Mouse (Mus musculus) stomach, postnatal 0 days (tissue): ENCODE measurements around the gene Kpna2. TPM values are rescaled to one million over a fixed set of nuclear protein-coding genes. Genes with fewer than 3 reads are reported as not detected.

ENCODE experiments used
- ATAC-seq: fragments of 200-750 bp; cut with Nextera tagmentation; 2 replicates; pipeline ENCODE4 v1.8.0; 2017; ENCODE audit not compliant: low FRiP score, low TSS enrichment
- DNase-seq: peaks from one replicate; pipeline ENCODE4 v3.0.0-alpha.2; 2016; ENCODE audit warnings: low spot score
- H3K27ac ChIP-seq: fragments of 300-500 bp; sonication (generic); replicated peaks from 2 replicates; pipeline ENCODE4 v1.5.1; 2014; ENCODE audit warnings: mild to moderate bottlenecking, control low read depth
- H3K27me3 ChIP-seq: fragments of 300-500 bp; sonication (generic); 2 replicates; pipeline ENCODE4 v1.6.1; 2014; ENCODE audit warnings: low read length; ENCODE audit not compliant: control insufficient read depth, insufficient read depth
- H3K36me3 ChIP-seq: fragments of 300-500 bp; sonication (generic); 2 replicates; pipeline ENCODE4 v1.6.1; 2014; ENCODE audit warnings: low read length, mixed read lengths; ENCODE audit not compliant: control insufficient read depth, insufficient read depth
- H3K4me1 ChIP-seq: fragments of 300-500 bp; sonication (generic); replicated peaks from 2 replicates; pipeline ENCODE4 v1.6.1; 2014; ENCODE audit warnings: antibody characterized with exemption; ENCODE audit not compliant: control insufficient read depth, insufficient read depth
- H3K4me2 ChIP-seq: fragments of 300-500 bp; sonication (generic); replicated peaks from 2 replicates; pipeline ENCODE4 v1.6.1; 2014; ENCODE audit warnings: low read depth, mild to moderate bottlenecking, control low read depth, moderate library complexity
- H3K4me3 ChIP-seq: fragments of 300-500 bp; sonication (generic); 2 replicates; pipeline ENCODE4 v1.5.1; 2014; ENCODE audit warnings: low read depth, low read length, control low read depth
- H3K9ac ChIP-seq: fragments of 300-500 bp; sonication (generic); 2 replicates; pipeline ENCODE4 v1.6.1; 2014; ENCODE audit warnings: mild to moderate bottlenecking, low read length, control low read depth, mixed read lengths
- H3K9me3 ChIP-seq: fragments of 300-500 bp; sonication (generic); 2 replicates; pipeline ENCODE4 v1.6.1; 2016; ENCODE audit warnings: low read length; ENCODE audit not compliant: control insufficient read depth
- CTCF ChIP-seq: IDR thresholded peaks from 2 replicates; pipeline ENCODE4 v1.5.1; 2016; ENCODE audit warnings: antibody characterized with exemption, low read depth, mild to moderate bottlenecking, moderate library complexity
- EP300 ChIP-seq: optimal IDR thresholded peaks from 2 replicates; pipeline ENCODE3; 2016; ENCODE audit warnings: antibody characterized with exemption
- WGBS: fragments of 180-500 bp; shearing (Covaris S2); extraction: QIAGEN DNeasy Blood & Tissue Kit; methylation state at CpG from one replicate; pipeline ENCODE4 v1.1.7; 2014; 5-methylcytosine and 5-hydroxymethylcytosine counted together
- polyA plus RNA-seq: library from polyadenylated mRNA; unstranded; fragments of >200 nt; fragmentation: Nextera tagmentation; extraction: Ambion mirVana; gene quantifications from 2 replicates; pipeline ENCODE4 v1.2.1, GENCODE M21; 2015

Kpna2 gene
- polyA plus RNA-seq, 1 experiment from 2014 or later, result 158 TPM

DNA sequence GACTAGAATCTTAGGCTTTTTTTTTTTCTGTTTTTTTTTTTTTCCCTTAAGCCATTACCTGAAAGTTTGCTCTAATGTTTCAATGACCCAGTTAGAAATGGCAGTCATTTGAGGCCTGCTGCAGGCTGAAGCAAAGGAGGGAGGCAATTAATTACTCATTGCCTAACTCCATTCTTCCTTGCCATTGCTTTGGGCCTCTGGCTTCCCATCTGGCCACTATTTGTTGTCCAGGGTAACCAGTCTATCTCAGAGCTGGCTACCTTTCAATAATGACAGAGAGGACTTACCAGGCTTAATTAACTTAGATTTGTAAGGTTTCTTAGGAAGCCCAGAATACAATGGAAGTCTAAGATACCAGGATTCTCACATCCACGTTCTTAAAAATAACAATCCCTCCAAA is 17.6 kb downstream of the Kpna2 start:
- DNase-seq (no peak), ATAC-seq (no peak)
- Histone ChIP-seq H3K36me3 (no peaks in the 10 kb centered on the region), H3K9me3 (no peaks in the 10 kb centered on the region), H3K27ac (peak overlapping the region; percentile 53; the same call in 1 of the 2 replicates), H3K4me2 (no peak overlapping the region), H3K9ac (no peak overlapping the region), H3K4me1 (no peaks in the 10 kb centered on the region), H3K4me3 (no peak overlapping the region), H3K27me3 (no peaks in the 10 kb centered on the region)
- TF ChIP-seq EP300 (no peak), CTCF (no peak)
- 55% methylated on average over 1 of the region's 1 CpGs for WGBS

- Histone ChIP-seq H3K9me3 (no peaks in the 10 kb centered on the region), H3K36me3 (no peaks in the 10 kb centered on the region), H3K4me3 (no peak overlapping the region), H3K27me3 (no peaks in the 10 kb centered on the region), H3K9ac (no peak overlapping the region), H3K4me1 (no peaks in the 10 kb centered on the region), H3K4me2 (no peak overlapping the region), H3K27ac (no peak overlapping the region)
- ATAC-seq, result no peak
- DNase-seq, result peak; percentile 52
- 22% methylated on average over 7 of the region's 7 CpGs for WGBS
- TF ChIP-seq EP300 (no peak), CTCF (peak; percentile 94)
Observed at GRCm38 (mm10) chr11:106980455-106980854, 18.9 kb downstream of the Kpna2 start.

GRCm38 (mm10) chr11:106976194-106976593 is 23.1 kb downstream of the Kpna2 start:
- Histone ChIP-seq H3K36me3 (no peaks in the 10 kb centered on the region), H3K4me1 (no peaks in the 10 kb centered on the region), H3K4me3 (no peak overlapping the region), H3K9me3 (no peaks in the 10 kb centered on the region), H3K9ac (no peak overlapping the region; the same call in 1 of the 2 replicates), H3K27me3 (no peaks in the 10 kb centered on the region), H3K27ac (peak overlapping the region; percentile 46; the same call in 1 of the 2 replicates), H3K4me2 (no peak overlapping the region)
- TF ChIP-seq EP300 (no peak), CTCF (no peak)
- DNase-seq, result no peak
- 50% methylated on average over 8 of the region's 8 CpGs for WGBS
- ATAC-seq, result peak; percentile 63

DNA sequence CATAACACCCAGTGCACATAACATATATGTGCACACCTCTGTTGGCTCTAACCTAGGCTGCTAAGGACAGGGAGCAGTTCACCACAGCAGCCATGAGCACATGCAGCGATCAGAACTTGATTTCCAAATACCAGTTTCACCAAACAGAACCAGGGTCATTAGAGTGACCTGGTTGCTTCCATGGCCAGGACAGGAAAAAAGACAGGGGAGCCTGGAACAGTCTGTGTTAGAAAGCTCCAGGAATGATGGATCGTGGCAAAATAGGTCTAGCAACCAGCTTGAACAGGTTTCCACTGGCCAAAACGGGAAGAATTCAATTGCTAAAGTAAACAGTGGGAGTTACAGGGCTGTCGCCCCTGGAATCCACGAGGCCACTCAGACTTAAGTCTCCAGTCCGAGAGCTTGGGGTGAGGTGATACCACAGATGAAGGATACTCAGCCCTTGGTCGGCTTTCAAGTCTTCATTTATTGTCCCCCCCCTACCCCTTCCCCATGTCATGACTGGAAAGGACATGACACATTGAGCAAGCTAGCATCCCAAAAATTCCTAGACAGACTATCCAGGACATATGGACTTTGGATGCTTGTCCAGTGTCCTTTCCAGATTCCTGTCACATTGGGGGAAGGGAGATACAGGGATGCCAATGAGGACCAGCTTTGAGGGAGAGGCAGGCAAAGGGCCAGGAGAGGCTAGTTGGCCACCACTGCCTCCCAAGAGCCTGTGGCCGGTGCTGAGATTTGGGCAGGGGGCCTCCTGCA is 23.7 kb downstream of the Kpna2 start:
- no peak overlapping the region for H3K4me2 ChIP-seq
- H3K36me3 ChIP-seq, result no peaks in the 10 kb centered on the region
- no peaks in the 10 kb centered on the region for H3K27me3 ChIP-seq
- no peak for TF ChIP-seq CTCF
- no peak for TF ChIP-seq EP300
- no peaks in the 10 kb centered on the region for H3K9me3 ChIP-seq
- no peak for DNase-seq
- peak; percentile 24; the same call in 1 of the 2 replicates for ATAC-seq
- 36% methylated on average over 8 of the region's 8 CpGs for WGBS
- no peaks in the 10 kb centered on the region for H3K4me1 ChIP-seq
- H3K9ac ChIP-seq, result no peak overlapping the region; the same call in 1 of the 2 replicates
- no peak overlapping the region for H3K4me3 ChIP-seq
- H3K27ac ChIP-seq, result peak overlapping the region; percentile 46; the same call in 1 of the 2 replicates

GRCm38 (mm10) chr11:106974440-106974839 is 24.9 kb downstream of the Kpna2 start:
- no peaks in the 10 kb centered on the region for H3K9me3 ChIP-seq
- DNase-seq, result no peak
- H3K27me3 ChIP-seq, result no peaks in the 10 kb centered on the region
- H3K27ac ChIP-seq, result no peak overlapping the region
- H3K4me3 ChIP-seq, result no peak overlapping the region
- ATAC-seq, result no peak
- H3K36me3 ChIP-seq, result no peaks in the 10 kb centered on the region
- WGBS, result 85% methylated on average over 2 of the region's 2 CpGs
- TF ChIP-seq EP300 (no peak), CTCF (peak; percentile 66)
- no peaks in the 10 kb centered on the region for H3K4me1 ChIP-seq
- H3K4me2 ChIP-seq, result no peak overlapping the region
- H3K9ac ChIP-seq, result no peak overlapping the region

GRCm38 (mm10) chr11:106973016-106973415 is 26.3 kb downstream of the Kpna2 start:
- DNase-seq, result no peak
- H3K9ac ChIP-seq, result no peak overlapping the region
- WGBS, result 85% methylated on average over 5 of the region's 5 CpGs
- no peak overlapping the region for H3K27ac ChIP-seq
- H3K27me3 ChIP-seq, result no peaks in the 10 kb centered on the region
- no peak overlapping the region for H3K4me2 ChIP-seq
- H3K4me1 ChIP-seq, result no peaks in the 10 kb centered on the region
- H3K9me3 ChIP-seq, result no peaks in the 10 kb centered on the region
- no peak for TF ChIP-seq CTCF
- no peak for TF ChIP-seq EP300
- ATAC-seq, result no peak
- no peak overlapping the region for H3K4me3 ChIP-seq
- no peaks in the 10 kb centered on the region for H3K36me3 ChIP-seq
